Mouse (Mus musculus): ENCODE measurements around the gene Cldnd1. TPM values are rescaled to one million over a fixed set of nuclear protein-coding genes. Genes with fewer than 3 reads are reported as not detected.

Cldnd1 gene
- 92.0 and 115 TPM in 2 replicates for polyA plus RNA-seq (2015; fragmentation: Nextera tagmentation; extraction: Ambion mirVana)

GRCm38 (mm10) chr16:58727477-58728131 lies at the start of gene Cldnd1:
Cldnd1 (plus strand) TSS chr16:58727910.

GRCm38 (mm10) chr16:58718666-58719120 lies 9.0 kb upstream of the Cldnd1 start, which contains the start of gene Gpr15:
Gpr15 (minus strand) TSS chr16:58719070.

GRCm38 (mm10) chr16:58763076-58763475 lies 35.4 kb downstream of the Cldnd1 start, which contains the start of gene Olfr172:
Olfr172 (minus strand) TSS chr16:58763176.

Small RNA genes within 50 kb of the gene (microRNA-seq; reads per million reads assigned to microRNA genes)
- not detected for gene Gm27564

Other genes starting within 250 kb of the Cldnd1 start
- 4.8 and 5.0 TPM in 2 replicates for gene St3gal6, start 203.7 kb upstream of the Cldnd1 start, polyA plus RNA-seq (2015; fragmentation: Nextera tagmentation; extraction: Ambion mirVana)
- not detected in 2 replicates for gene Gm813, start 110.9 kb upstream of the Cldnd1 start, polyA plus RNA-seq (2015; fragmentation: Nextera tagmentation; extraction: Ambion mirVana)
- not detected in 2 replicates for gene E330017A01Rik, start 89.2 kb upstream of the Cldnd1 start, polyA plus RNA-seq (2015; fragmentation: Nextera tagmentation; extraction: Ambion mirVana)
- gene Cpox, start 57.6 kb upstream of the Cldnd1 start, polyA plus RNA-seq (2015; fragmentation: Nextera tagmentation; extraction: Ambion mirVana), result 18.8 and 24.2 TPM in 2 replicates
- gene Gpr15, start 8.8 kb upstream of the Cldnd1 start, polyA plus RNA-seq (2015; fragmentation: Nextera tagmentation; extraction: Ambion mirVana), result not detected in 2 replicates
- gene Olfr172, start 35.3 kb downstream of the Cldnd1 start, polyA plus RNA-seq (2015; fragmentation: Nextera tagmentation; extraction: Ambion mirVana), result not detected in 2 replicates
- gene Olfr173, start 72.4 kb downstream of the Cldnd1 start, polyA plus RNA-seq (2015; fragmentation: Nextera tagmentation; extraction: Ambion mirVana), result not detected in 2 replicates
- gene Olfr175-ps1, start 98.9 kb downstream of the Cldnd1 start, polyA plus RNA-seq (2015; fragmentation: Nextera tagmentation; extraction: Ambion mirVana), result not detected in 2 replicates
- gene Olfr177, start 146.9 kb downstream of the Cldnd1 start, polyA plus RNA-seq (2015; fragmentation: Nextera tagmentation; extraction: Ambion mirVana), result not detected in 2 replicates
- gene Olfr178, start 164.2 kb downstream of the Cldnd1 start, polyA plus RNA-seq (2015; fragmentation: Nextera tagmentation; extraction: Ambion mirVana), result not detected in 2 replicates
- not detected in 2 replicates for gene Olfr181, start 200.8 kb downstream of the Cldnd1 start, polyA plus RNA-seq (2015; fragmentation: Nextera tagmentation; extraction: Ambion mirVana)
- gene Olfr180, start 201.5 kb downstream of the Cldnd1 start, polyA plus RNA-seq (2015; fragmentation: Nextera tagmentation; extraction: Ambion mirVana), result not detected in 2 replicates

Data from urinary bladder, postnatal 0 days (tissue).